Mouse (Mus musculus) CD4-positive, CD25-positive, alpha-beta regulatory T cell, adult 4 months (primary cell): Measurements from ENCODE around the gene Dnmt3c. TPM values are rescaled to one million over a fixed set of nuclear protein-coding genes. Genes with fewer than 3 reads are reported as not detected.
"Not testable (repeated sequence)": the region's sequence is repeated elsewhere in the genome, so short reads cannot be mapped to it uniquely, and the experiment has no call there.

Experiments
- ATAC-seq: one replicate; pipeline ENCODE4 v1.8.0; 2017
- polyA plus RNA-seq, 2 experiments: library from polyadenylated mRNA; unstranded; fragments of 100-300 nt; shearing (Covaris generic); gene quantifications; one replicate each; pipeline ENCODE4 v1.2.1; 2017

Dnmt3c gene
- not detected for polyA plus RNA-seq

GRCm38 (mm10) chr2:153696352-153696751, at the start of gene Dnmt3c:
Gene Dnmt3c (plus strand): TSS chr2:153696652.
- no peak for ATAC-seq

GRCm38 (mm10) chr2:153648773-153649297, 47.6 kb upstream of the Dnmt3c start:
- ATAC-seq: no peak

GRCm38 (mm10) chr2:153649298-153650013, 47.0 kb upstream of the Dnmt3c start, which contains the start of gene Dnmt3b:
Gene Dnmt3b (plus strand): TSS chr2:153649450.
- ATAC-seq: peak; percentile 72

DNA sequence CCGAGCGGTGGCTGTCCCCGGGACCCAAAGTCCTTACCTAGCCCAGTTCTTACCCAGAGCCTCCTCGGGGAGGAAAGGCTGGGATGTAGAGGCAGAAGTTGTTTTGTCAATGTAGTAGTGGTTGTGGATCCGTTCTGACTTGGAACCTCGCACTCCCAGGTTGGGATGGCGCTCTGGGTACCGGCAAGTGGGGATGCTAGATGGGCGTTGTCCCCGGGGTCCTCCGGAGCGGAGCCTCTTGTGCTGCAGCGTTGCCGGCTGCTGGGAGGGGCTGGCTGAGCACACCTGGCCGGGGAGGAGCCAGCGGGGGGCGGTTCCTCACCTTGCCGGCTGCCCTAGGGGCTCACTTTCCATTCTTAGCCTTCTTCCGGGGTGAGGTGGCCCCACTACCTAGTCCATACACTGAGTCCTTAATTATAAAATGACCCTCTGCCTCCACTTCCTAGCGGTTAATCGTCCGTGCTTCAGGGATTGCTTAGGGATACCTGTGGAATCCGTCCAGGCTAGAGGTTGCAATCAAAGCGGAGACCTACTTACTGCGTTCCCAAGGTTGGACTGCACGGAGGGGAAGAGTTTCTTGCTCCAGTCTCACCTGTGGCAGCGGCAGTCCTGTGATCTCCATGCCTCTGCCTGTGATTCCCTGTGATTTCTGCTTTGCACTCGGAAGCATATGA, 46.3 kb upstream of the Dnmt3c start:
- ATAC-seq: peak; percentile 29

DNA sequence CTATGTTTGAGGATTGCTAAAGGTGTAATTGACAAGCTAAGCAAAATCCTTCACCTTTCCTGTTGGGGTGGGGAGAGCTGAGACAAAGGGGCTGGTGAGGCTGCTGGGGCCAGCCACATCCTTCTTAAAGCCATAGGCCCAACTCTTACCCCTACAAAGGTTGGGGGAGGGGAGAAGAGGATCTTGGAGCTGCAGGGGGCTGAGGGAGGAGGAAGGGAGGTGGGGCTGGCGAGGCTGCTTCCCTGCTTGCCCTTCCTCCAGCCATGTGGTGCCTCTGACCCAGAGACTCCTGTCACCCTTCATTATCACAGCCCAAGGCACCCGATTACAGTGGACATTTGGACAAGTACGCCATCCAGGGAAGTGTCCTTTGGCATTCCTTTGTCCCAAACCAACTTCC, 44.8 kb upstream of the Dnmt3c start:
- ATAC-seq: no peak

- not testable (repeated sequence) for ATAC-seq
Measured at GRCm38 (mm10) chr2:153657659-153658058, 38.8 kb upstream of the Dnmt3c start.

DNA sequence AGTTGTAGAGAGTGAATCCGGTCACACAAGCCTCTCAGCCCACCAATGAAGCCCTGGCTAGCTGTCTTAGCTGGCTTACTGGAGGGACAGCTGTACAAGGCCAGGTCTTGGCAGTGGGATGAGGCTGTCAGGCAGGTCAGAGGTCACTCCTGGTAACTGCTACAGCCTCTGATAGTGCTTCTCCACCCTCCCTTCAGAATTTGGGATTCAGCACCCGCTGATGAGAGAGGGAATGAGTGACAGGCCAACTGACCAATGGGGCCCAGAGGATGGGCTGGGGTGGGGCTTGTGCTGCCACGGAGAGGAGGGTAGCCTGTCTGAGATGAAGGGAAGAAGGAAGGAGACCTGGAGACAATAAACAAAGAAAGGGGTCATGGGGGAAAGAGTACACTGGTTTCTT, 35.8 kb upstream of the Dnmt3c start:
- ATAC-seq: no peak

GRCm38 (mm10) chr2:153665401-153665800, 31.1 kb upstream of the Dnmt3c start:
- ATAC-seq: no peak

DNA sequence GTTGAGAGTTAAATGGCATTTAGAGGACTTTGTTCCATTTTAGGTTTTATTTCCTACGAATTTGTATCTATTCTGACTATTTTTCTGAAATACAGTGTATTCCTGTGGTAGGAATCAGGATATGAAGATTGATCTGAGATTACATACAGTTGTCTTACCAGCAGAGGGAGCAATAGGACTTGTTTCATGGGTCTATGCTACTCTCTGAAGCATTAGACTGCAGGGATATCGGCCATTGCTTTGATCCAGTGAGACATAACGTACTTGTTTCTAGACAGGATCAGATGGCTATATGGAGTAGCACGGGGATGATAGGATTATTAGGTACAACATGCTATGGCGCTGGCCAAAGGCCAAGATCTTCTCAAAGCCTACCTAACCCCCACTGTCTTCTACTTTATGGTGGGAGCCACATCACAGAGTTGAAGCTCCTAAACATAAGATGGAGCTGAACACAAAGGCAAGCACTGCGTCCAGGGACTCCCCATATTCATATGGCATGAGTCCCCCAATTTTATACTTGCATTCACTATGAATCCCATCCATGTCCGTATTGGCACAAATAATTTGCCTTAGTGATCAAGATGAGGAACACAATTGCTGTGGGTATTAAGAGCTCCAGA, 27.6 kb upstream of the Dnmt3c start:
- no peak for ATAC-seq

DNA sequence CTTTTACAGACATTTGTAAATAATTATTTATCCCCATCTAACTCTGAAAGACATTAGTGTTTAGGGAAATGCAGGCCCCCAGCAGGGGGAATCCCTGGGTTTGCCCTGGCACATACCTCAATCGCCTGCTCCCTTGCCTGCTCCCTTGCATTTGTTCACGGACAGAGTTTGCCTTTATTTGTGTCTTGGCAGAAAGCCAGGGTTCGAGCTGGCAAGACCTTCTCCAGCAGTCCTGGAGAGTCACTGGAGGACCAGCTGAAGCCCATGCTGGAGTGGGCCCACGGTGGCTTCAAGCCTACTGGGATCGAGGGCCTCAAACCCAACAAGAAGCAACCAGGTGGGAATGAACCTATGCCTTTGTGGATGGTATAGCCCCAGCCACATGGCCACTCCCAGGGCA, 26.3 kb upstream of the Dnmt3c start:
- no peak for ATAC-seq

GRCm38 (mm10) chr2:153672619-153673018, 23.8 kb upstream of the Dnmt3c start:
- ATAC-seq: no peak

- not testable (repeated sequence) for ATAC-seq
Measured at GRCm38 (mm10) chr2:153675364-153675763, 21.1 kb upstream of the Dnmt3c start.

GRCm38 (mm10) chr2:153676944-153677343, 19.5 kb upstream of the Dnmt3c start:
- no peak for ATAC-seq

DNA sequence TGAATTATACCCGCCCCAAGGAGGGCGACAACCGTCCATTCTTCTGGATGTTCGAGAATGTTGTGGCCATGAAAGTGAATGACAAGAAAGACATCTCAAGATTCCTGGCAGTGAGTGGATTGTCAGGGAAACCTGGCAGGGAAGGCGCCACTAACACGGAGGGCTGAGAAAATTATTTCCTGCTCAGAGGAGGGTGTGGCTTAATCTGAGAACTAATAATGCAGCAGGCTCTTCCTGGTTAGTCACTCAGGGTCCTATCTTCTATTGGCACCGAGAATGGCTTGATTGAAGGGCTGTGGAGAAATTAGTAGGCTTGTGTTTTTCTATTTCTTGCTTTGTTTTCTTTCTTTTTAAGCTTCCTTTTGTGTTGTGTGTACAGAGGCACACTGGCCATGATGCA, 18.9 kb upstream of the Dnmt3c start:
- ATAC-seq: no peak

GRCm38 (mm10) chr2:153679959-153680358, 16.5 kb upstream of the Dnmt3c start:
- ATAC-seq: no peak

DNA sequence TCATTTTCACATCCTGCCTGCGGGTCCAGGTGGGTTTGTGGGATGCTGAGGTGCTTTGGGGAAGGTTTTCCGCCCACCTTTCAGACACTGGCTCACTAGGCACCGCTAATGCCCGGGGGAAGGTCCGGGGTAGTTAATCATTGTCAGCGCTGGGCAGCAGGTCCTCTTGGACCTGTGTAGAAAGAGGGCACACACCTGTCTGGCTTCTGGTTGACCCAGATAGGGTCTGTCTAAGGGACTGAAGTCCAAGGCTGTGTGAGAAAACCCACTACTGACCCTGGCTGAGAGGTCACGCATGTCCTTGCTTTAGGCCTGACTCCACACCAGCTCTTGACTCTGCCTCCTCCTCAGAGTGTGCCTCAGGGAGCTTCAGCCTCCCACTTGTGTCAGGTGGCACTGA, 3.0 kb upstream of the Dnmt3c start:
- ATAC-seq: not testable (repeated sequence)

- peak; percentile 75 for ATAC-seq
Measured at GRCm38 (mm10) chr2:153694462-153695085, 1.9 kb upstream of the Dnmt3c start.

GRCm38 (mm10) chr2:153703389-153703788, 6.9 kb downstream of the Dnmt3c start:
- ATAC-seq: no peak

- peak; percentile 53 for ATAC-seq
Measured at GRCm38 (mm10) chr2:153710701-153711330, 14.4 kb downstream of the Dnmt3c start.

DNA sequence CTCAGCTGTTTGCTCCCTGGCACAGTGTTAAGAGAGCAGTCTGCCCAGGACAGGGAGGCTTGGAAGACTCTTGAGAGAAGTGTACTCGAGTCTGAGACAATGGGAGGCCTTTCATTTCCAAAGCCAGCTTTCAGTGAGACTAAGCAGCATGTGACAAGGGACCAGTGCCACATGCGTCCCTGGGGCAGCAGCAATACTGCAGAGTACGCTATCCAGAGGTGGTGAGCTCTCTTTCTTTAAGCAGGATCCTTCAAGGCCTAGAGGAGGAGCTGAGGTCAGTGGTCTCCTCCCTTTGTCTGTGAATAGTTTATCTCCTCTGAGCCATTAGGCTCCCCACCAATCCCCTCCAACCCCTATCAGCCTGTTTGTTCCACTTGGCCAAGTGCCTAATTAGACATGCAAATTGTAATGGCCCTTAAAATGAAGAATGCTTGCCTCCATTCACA, 16.2 kb downstream of the Dnmt3c start:
- no peak for ATAC-seq

DNA sequence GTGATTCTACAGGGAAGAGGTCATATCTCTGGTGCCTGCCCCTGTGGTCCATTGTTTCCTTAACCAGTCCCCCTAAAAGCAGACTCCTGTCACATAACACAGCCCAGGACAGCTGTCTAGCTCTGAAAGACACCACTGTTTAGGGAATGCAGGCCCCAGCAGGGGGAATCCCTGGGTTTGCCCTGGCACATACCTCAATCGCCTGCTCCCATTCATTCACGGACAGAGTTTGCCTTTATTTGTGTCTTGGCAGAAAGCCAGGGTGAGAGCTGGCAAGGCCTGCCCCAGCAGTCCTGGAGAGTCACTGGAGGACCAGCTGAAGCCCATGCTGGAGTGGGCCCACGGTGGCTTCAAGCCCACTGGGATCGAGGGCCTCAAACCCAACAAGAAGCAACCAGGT, 16.8 kb downstream of the Dnmt3c start:
- no peak for ATAC-seq

- ATAC-seq: not testable (repeated sequence)
Measured at GRCm38 (mm10) chr2:153717861-153718260, 21.4 kb downstream of the Dnmt3c start.
